Mouse (Mus musculus) 3T3-L1 (cell line): ENCODE measurements around the gene Fkbp8.
A peak's percentile ranks its signal among the peaks of the same experiment; 100 is the strongest.

Source experiments
- DNase-seq: peaks from one replicate; pipeline ENCODE4 v3.0.0-alpha.2; 2015; ENCODE audit warnings: low read depth, low spot score

Gene Fkbp8

DNA sequence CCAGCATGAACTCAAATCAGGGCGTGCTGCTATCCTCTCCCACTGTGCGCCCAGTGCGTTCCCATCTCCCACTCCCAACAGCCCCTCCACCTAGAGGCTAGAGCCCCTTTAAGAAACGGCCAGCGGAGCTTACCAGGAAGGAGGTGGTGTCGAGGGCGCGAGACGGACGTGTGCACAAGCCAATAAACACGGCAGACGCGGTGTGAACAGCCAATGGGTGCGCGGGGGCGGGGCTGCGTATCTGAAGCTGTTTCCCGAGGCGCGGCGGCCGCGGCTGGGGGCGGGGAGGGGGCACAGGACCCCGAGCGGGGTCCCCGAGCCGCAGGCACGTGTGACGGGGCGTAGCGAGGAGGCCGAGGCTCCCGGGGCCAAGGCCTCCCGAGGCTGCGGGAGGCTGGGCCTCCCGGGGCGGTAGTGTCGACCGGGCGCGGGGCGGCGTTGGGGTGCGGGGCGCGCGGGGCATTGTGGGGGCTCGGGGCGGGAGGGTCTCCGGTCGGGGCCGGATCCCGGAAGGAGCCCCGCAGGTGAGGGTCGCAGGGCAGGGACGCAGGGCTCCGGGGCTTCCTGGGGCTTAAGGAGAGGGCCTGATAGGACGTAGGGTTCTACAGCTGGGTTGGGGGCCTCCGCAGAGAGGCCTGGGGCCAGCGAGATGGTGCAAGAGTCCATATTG, at the start of gene Fkbp8, which contains the start of gene Kxd1:
TSS of gene Fkbp8 (plus strand) at position 213 of the 670 bp plus-strand sequence.
TSS of gene Kxd1 (minus strand) at position 445 of the 670 bp plus-strand sequence.
- peak; percentile 94 for DNase-seq

DNA sequence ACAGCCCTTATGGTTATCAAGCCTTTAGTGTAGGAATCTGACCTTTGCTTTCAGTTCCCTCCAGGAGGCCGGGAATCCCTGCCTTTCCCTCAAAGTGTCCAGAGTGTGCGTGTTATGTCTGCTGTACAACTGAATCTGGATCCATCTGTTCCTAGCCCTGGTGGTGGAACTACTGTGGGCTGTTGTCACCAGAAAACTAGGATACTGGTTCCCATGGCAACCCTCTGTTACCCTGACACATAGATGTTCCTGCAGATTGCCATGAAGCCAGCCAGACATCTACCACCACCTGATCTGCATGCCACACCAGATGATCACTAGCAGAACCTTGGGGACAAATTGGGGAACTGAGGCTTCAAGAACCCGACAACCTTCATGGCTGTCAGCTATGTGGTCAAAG, 45.6 kb upstream of the Fkbp8 start:
- DNase-seq, result no peak

DNA sequence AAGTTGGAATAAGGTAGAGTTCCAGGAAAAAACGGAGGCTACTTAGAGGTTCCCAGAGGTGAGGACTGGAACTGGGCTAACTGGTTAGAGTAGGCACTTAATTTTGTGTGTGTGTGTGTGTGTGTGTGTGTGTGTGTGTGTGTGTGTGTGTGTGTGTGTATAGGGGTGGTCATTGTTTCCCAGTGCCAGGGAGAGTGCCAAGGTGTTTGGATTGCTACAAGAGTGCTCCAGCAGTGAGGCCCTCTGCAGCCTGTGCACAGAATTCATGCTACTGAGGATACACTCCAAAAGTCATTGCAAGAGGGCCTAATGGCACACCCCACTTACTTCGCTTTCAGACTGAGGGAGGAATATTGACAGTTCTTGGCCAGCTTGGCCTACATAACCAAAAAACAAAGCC, 44.6 kb upstream of the Fkbp8 start:
- no peak for DNase-seq

DNA sequence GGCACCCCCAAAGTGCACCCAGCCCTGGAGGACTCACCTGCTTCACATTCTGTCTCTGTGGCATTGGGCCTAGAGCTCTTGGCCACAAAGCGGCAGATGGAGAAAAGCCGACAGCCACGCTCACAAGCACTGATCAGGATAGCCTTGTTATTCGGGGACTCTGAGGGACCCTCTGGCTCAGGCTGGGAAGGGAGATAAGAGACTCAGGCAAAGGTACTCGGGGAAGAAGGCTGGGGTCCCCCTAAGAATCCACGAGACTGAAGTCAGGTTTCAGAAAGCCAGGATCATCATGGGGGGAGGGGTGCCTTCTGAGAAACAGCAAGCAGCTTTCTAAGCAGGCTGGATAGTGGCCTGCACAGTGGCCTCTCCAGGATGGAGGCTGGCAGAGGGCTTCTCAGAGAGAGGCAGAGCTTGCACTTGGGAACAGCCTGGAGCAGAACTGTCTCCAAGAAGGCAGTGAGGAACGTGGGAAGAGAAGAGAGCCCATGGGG, 41.3 kb upstream of the Fkbp8 start:
- DNase-seq, result no peak

DNA sequence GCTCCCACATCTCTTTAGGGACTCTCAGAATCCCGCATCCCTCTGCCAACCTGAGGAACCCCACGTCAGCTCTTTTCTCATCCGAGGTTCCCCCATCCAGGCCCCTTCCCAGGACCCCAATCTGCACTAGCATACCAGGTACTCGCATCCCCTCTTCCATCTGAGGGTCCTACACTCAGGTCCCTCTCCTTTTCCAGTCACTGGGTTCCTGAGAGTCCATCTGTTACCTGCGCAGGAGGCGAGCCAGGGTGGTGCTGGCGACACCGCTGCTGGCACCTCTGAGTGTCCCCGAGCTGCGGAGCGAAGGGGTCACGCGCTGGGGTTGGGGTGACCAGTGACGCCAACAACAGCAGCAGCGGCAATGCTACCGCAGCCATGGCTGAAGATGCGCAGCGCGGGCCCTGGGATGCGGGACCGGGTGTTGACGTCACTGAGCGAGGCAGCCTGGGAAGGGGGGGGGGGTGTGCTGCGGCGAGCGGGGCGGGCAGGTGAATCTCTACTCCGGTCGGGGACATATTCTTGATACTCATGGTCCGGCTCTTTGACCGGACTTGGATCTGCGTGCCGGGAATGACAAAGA, 40.5 kb upstream of the Fkbp8 start, which contains the start of gene Tmem59l:
TSS of gene Tmem59l (minus strand) at position 418 of the 580 bp plus-strand sequence.
- no peak for DNase-seq

DNA sequence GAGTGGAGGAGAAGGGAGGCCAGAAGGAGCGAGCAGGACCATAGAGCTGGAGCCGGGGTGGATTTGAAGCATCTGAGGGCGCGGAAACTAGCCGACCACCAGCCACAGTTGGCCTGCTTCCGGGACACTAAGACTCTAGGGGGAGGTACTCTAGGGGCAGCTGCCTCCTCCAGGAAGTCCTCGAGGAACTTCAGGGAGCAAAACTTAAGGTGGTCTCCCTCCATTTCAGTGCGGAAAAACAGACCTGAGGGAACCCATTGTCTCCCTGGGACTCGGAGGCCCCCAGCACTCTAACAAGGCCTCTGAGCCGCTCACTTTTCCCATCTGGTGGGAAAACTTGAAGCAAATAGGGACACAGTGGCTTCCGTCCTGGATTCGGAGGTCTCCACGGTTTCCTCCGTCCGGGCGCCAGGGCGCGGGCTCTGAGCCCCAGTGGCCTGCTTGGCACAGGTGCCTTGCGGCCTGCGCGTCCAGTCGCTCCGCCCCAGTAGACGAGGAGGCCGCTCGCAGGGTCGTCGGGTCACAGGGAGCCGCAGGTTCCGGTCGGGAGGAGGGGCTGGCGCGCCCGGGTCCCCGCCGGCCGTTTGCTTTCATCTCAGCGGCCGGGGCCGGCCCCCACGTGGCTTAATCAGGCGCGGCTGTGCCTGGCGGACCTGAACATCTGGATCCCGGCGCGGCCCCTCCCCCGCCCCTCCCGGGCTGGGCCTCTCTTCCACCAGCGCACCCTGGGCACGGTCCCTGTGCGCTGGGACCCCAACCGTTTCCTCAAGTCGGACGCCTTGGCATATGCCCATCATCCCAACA, 39.3 kb upstream of the Fkbp8 start:
- no peak for DNase-seq

DNA sequence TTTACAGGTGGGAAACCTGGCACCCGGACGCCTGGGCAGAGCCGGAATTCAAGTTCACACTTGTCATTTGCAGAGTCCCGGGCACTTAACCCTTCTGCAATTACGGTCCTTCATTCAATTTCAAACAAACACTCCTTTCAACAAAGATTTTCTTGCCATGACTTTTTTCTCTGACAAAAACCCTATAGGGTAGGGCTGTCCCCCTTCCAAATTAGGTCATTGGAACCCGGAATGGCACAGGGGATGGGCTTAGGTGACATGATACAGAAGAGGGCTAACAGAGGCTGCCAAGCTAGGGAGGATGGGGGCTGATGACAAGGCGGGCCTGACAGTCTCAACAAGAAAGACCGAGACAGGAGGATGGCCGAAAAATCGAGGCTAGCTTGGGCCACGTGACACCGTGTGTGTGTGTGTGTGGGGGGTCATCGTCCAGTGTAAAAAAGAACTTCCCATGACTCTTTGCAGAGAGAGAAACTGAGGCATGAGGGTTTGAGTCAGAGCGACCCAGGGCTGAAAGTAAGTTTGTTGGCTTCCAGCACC, 38.5 kb upstream of the Fkbp8 start:
- no peak for DNase-seq

DNA sequence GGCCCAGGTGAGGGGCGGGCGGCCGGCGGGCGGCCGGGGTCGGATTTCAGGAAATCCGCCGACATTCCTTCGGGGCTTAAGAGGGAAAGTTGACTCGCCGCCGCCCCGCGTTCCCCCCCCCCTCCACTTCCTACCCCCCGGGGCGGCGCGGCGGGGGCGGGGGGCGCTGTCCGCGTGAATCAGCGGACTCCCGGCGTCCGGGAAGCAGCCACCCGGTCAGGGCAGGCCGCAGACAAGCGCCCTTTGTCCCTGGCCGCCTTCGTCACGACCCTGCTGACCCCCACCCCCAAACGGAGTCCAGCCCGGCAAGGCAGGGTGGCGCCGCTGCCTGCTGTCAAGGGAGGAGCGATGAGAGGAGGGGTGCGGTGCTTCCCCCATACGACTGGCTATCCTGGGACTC, 37.9 kb upstream of the Fkbp8 start:
- no peak for DNase-seq

DNA sequence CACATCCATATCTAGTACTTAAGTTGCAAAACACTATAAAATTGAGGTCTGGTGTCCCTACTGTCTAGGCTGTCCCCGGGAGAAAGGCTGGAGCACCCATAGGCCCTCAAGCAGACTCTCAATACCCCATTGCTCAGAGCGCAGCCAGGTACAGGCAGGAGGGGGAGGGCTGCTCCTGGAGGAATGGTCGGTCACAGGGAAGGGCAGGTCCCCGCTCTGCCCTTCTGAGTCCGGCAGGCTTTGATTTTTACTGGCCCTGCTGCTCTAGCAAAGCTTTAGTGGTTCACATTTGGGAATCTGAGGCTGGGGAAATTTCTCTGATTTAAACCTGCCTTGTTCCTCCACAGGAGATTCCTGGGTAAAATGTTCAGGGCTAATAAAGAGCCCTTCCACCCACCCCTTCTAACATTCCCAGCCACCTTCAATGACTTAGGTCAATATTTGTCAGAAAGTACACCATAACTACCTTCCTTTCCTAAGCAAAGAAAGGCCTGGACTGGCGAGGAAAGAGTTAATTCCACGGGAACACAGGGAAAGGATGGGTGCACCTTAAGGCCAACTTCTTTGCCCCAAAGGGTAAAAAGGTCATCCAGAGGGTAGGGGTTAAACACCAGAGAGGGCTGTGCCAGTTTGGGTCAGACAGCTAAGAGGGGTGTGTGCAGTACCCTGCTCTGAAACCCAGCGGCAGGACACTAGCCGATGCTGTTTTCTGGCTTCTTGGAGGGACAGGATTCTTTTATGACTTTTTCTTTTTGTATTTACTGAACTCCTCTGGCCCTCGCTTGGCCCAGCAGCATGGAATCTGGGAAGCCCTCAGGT, 37.3 kb upstream of the Fkbp8 start:
- DNase-seq, result no peak

DNA sequence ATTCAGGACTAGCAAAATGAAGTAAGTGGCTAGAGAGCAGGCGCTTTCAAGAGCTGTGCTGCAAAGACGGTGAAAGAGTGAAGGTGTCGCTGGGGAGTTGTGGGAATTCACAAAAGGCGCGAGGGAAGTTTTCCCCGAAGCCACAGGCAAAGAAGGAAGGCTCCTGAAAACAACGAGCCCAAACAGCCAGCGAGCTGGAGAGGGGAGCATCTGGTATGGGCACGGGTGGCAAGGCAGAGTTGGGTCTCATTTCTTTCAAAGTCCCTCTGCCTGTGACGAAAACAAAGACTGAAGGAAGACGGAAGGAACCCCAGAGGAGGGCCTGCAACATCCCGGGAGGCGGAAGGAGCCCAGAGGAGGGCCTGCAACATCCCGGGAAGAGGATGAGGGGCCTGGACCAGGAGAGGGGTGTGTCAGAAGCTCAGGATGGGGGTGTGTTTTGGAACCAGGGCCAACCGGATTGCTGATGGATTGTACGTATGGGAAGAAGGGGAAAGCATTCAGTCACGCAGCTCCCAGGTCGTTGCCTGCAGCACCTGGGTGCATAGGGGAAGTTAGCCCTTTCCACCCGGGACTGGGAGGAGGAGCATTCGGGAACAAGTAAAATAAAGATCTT, 36.5 kb upstream of the Fkbp8 start:
- no peak for DNase-seq

DNA sequence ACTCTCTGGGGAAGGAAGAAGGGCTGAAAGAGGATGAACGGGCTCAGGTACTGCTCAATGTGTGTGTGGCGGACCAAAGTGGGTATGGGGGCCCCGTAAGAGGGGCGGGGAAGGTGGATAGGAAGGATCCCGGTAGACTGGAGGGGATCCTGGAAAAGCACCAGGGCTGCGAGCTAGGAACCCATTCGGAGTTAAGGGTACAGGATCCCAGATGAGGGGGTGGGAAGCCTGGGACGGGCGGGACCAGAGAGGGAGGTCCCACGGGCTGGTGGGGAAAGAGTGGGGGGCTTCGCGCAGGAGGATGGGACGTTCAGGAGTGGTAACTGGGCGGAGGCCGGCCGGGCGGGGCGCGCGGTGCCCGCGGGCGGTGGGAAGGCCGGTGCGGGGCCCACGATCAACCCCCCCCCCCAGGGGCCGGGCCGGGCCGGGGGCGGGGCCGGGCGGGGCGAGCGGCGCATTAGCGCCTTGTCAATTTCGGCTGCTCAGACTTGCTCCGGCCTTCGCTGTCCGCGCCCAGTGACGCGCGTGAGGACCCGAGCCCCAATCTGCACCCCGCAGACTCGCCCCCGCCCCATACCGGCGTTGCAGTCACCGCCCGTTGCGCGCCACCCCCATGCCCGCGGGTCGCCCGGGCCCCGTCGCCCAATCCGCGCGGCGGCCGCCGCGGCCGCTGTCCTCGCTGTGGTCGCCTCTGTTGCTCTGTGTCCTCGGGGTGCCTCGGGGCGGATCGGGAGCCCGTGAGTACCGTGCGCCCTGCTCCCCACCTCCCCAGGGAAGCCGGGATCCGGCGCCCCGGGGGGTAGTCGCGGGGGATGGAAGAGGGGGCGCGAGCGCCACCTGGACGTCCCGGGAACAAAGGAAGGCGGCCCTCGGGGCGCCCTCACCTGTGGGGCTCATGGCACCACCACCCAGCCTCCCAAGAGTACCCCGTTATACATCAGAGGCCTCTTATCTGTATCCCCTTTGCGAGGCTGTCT, 34.6 kb upstream of the Fkbp8 start, which contains the start of gene Crlf1:
TSS of gene Crlf1 (plus strand) at position 495 of the 977 bp plus-strand sequence.
- DNase-seq, result no peak

DNA sequence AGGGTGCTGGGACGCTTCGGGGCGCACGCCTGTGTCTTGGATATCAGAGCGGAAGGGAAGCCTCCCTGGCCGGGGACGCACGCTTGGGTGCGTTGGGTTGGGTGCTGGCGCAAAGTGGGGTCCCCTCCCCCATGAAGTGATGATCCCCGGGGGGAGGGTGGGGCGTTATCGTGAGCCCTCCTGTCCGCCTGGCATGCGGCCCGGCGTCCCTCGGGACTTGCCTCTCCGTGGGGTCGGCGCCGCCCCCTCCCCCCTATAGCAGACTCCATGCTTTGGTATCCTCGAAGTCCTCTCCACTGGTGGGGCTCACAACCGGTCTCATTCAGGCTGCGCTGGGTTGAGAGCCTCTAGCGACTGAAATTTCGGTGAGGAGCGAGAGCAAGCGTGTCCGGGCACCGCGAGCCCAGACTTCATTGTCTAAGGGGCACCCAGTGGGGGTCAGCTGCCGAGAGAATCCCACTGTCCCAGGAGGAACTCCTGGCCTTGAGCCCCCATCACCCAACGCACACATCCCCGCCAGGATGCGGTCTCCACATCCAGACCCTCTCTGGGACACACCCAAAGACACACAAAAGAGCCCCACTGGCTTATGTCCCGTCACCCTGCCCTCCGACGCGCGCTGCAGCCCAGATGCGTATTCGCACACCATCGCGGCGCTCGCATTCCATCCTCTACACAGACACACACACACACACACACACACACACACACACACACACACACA, 33.7 kb upstream of the Fkbp8 start:
- no peak for DNase-seq

DNA sequence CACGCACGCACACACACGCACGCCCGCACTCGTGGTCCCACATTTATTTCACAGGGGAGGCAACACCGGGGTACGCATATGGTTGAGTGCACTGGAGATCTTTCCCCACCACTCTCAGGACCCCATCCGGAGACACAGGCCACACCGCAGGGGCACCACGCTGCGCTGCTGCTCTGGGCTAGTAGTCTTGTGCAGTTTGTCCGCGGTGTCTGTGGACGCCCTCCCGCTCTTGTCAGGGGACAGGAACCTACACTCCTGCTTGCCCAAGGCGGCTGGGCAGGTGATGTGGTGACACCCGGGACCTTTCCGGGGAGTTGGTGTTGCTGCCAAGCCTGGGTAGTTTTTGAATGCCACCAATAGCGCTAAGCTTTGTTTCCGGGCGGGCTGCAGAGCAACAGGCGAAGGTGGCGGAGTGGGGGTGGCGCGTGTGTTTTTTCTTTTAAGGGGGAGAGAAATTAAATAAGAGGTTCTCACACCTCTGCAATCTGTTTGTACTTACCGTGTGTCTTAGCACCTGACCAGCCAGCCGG, 33.0 kb upstream of the Fkbp8 start:
- no peak for DNase-seq

DNA sequence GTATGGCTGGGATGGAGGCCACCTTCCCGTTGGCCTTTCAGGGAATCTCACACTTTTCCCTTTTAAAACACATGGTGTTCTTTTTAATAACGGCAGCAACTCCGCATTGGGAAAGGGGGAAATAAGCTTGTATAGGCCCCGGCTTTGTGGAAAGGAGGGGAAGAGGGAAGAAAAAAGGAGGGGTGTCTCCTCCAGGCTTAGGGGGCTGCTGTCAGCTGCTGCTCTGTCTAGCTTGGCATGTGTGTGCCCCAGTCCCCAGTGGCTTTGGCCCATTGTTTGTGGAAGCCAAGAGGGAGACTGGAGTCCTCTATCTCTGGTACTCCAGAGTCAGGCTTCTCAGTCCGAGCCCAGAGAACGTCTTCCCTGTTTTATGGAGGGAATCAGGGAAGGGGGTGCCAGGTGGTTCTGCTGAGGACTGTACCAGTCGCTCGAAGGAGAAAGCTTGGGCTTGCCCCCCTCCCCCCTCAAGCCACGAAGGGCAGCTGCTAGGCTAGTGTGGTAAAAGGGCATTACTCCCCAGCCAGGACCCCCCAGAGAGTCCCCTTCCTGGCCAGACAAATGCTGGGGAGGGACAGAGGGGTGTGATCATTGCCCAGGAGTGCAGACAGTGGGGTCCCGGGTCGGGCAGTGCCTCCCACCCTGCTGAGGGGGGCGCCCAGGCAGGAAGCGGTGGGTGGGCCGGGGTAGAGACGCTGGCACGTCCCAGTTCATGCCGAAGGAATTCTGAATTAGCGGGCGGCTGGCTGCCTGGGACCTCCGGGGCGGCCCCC, 32.3 kb upstream of the Fkbp8 start:
- DNase-seq, result no peak

DNA sequence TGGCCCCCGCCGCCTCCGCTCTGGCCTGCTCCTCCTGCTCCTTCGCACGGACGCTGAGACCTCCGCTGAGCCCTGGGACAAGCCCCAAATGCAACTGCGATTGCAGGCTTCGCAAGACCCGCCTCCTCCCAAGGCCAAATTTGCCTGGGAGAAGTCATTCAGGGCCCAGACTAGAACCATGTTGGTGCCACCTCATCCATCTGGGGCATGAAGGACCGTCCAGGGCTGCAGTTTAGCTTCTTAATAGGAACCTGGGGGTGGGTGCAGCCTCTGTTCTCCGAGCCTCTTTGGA, 31.8 kb upstream of the Fkbp8 start:
- DNase-seq, result no peak

DNA sequence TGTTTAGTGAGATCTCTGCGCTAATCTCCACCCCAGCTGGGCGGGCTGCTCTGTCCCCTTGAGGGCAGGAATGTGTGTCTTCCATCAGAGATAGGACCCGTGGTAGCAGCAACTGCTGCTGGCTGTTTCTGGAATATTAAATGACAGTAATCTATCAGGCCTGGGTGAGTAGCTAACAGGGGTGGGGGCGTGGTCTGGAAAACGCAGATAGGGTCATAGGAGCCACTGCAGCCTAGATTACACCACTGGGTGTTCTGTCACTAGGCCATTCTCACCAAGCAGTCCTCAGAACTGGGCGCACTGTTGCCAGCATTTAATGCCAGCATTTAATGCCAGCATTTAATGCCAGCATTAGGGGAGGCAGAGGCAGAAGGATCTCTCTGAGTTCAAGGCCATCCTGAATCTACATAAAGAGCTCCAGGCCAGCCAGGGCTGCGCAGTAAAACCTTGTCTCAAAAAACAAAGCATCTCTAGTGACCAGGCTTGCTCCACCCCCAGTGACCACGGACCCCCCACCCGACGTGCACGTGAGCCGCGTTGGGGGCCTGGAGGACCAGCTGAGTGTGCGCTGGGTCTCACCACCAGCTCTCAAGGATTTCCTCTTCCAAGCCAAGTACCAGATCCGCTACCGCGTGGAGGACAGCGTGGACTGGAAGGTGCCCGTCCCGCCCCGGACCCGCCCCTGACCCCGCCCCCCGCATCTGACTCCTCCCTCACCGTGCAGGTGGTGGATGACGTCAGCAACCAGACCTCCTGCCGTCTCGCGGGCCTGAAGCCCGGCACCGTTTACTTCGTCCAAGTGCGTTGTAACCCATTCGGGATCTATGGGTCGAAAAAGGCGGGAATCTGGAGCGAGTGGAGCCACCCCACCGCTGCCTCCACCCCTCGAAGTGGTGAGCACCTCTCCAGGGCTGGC, 26.9 kb upstream of the Fkbp8 start:
- DNase-seq, result no peak
